Mouse (Mus musculus): ENCODE measurements around the gene Nfam1. TPM values are rescaled to one million over a fixed set of nuclear protein-coding genes. Genes with fewer than 3 reads are reported as not detected.

Nfam1 gene
- total and polyA plus RNA-seq, 3 experiments = 0.04 to 0.81 (median 0.20) TPM

GRCm38 (mm10) chr15:82954034-82954433, 79.1 kb downstream of the Nfam1 start:
- Histone ChIP-seq H3K79me2 (replicated peaks; ENCODE audit: control insufficient read depth, extremely low read depth, insufficient read depth, poor library complexity, severe bottlenecking) (no peaks in the 10 kb centered on the region), H3K9ac (ENCODE audit: insufficient read depth, low read depth) (no peak overlapping the region), H3K27ac (ENCODE audit: insufficient read depth, low read depth) (no peak overlapping the region), H3K9me3 (replicated peaks; ENCODE audit: low read length) (no peaks in the 10 kb centered on the region), H3K4me2 (ENCODE audit: insufficient read depth, low read depth, poor library complexity, severe bottlenecking) (no peak overlapping the region), H3K36me3 (replicated peaks in 1 of 2; ENCODE audit: control insufficient read depth in 1 of 2, insufficient read depth in 1 of 2, low read length in 1 of 2) (peaks cover 0 to 5% of the 10 kb centered on the region in 2 experiments), H3K4me1 (ENCODE audit: control insufficient read depth in 1 of 2, insufficient read depth in 2 of 2) (peaks cover 0 to 26% of the 10 kb centered on the region in 2 experiments; a peak in 2 of 4 replicates), H3K27me3 (replicated peaks) (no peaks in the 10 kb centered on the region), H3K4me3 (replicated peaks in 1 of 3; ENCODE audit: low read depth in 2 of 3, low read length in 2 of 3, poor library complexity in 1 of 3) (no peak overlapping the region)
- in situ Hi-C loops (cut with MboI; ENCODE audit: low pct_ligation_motif_present, low pct_unique_long_range_greater_than_20kb, low sequenced_read_pairs) (no loop called here), dilution Hi-C loops (cut with MboI; ENCODE audit: extremely low pct_ligation_motif_present, extremely low pct_unique_long_range_greater_than_20kb, low sequenced_read_pairs) (no loop called here)
- no peak for TF ChIP-seq KAT2A (IDR thresholded peaks at IDR 0.05; ENCODE audit: insufficient replicate concordance, low read length)
- TF ChIP-seq MYC (IDR thresholded peaks at IDR 0.05; ENCODE audit: low read depth, low read length) = no peak
- TF ChIP-seq MXI1 (IDR thresholded peaks at IDR 0.05; ENCODE audit: low read depth, low read length) = no peak
- no peak for TF ChIP-seq CHD1 (IDR thresholded peaks at IDR 0.05; ENCODE audit: low read depth, low read length)
- no peak for TF ChIP-seq CTCF (conservative IDR thresholded peaks at IDR 0.05 in 1 of 2, IDR thresholded peaks at IDR 0.05 in 1 of 2; ENCODE audit: low read depth in 2 of 2, low read length in 2 of 2)
- no peak for TF ChIP-seq ZC3H11A (IDR thresholded peaks at IDR 0.05; ENCODE audit: low read depth, low read length)
- TF ChIP-seq GABPA (IDR thresholded peaks at IDR 0.05; ENCODE audit: insufficient replicate concordance, low read depth, low read length) = no peak
- no peak for DNase-seq (ENCODE audit: extremely low read depth)

- Histone ChIP-seq H3K9me3 (replicated peaks; ENCODE audit: low read length) (no peaks in the 10 kb centered on the region), H3K4me3 (replicated peaks in 1 of 3; ENCODE audit: low read depth in 2 of 3, low read length in 2 of 3, poor library complexity in 1 of 3) (no peak overlapping the region), H3K4me2 (ENCODE audit: insufficient read depth, low read depth, poor library complexity, severe bottlenecking) (no peak overlapping the region), H3K9ac (ENCODE audit: insufficient read depth, low read depth) (no peak overlapping the region), H3K27me3 (replicated peaks) (no peaks in the 10 kb centered on the region), H3K79me2 (replicated peaks; ENCODE audit: control insufficient read depth, extremely low read depth, insufficient read depth, poor library complexity, severe bottlenecking) (no peaks in the 10 kb centered on the region), H3K27ac (ENCODE audit: insufficient read depth, low read depth) (no peak overlapping the region), H3K36me3 (replicated peaks in 1 of 2; ENCODE audit: control insufficient read depth in 1 of 2, insufficient read depth in 1 of 2, low read length in 1 of 2) (peaks cover 0 to 7% of the 10 kb centered on the region in 2 experiments), H3K4me1 (ENCODE audit: control insufficient read depth in 1 of 2, insufficient read depth in 2 of 2) (peaks cover 0 to 24% of the 10 kb centered on the region in 2 experiments; a peak in 2 of 4 replicates)
- TF ChIP-seq ZMIZ1 (IDR thresholded peaks at IDR 0.05; ENCODE audit: low read depth, low read length) = no peak
- TF ChIP-seq ZKSCAN1 (IDR thresholded peaks at IDR 0.05; ENCODE audit: borderline replicate concordance, low read depth, low read length) = no peak
- TF ChIP-seq MAZ (IDR thresholded peaks at IDR 0.05; ENCODE audit: low read depth, low read length) = no peak
- TF ChIP-seq TBP (conservative IDR thresholded peaks at IDR 0.05; ENCODE audit: low read depth, low read length) = no peak
- TF ChIP-seq USF2 (conservative IDR thresholded peaks at IDR 0.05; ENCODE audit: low read depth, low read length) = no peak
- no peak for TF ChIP-seq MAX (IDR thresholded peaks at IDR 0.05; ENCODE audit: low read length)
- no peak for TF ChIP-seq MYC (IDR thresholded peaks at IDR 0.05; ENCODE audit: low read depth, low read length)
- no peak for TF ChIP-seq TCF12 (IDR thresholded peaks at IDR 0.05; ENCODE audit: low read depth, low read length)
- TF ChIP-seq ZNF384 (IDR thresholded peaks at IDR 0.05; ENCODE audit: low read depth, low read length) = no peak
- no peak for TF ChIP-seq MAFK (IDR thresholded peaks at IDR 0.05; ENCODE audit: insufficient replicate concordance, low read length)
- TF ChIP-seq RCOR1 (conservative IDR thresholded peaks at IDR 0.05; ENCODE audit: low read depth, low read length) = no peak
- TF ChIP-seq ZC3H11A (IDR thresholded peaks at IDR 0.05; ENCODE audit: low read depth, low read length) = no peak
- no peak for DNase-seq (ENCODE audit: extremely low read depth)
- dilution Hi-C loops (cut with MboI; ENCODE audit: extremely low pct_ligation_motif_present, extremely low pct_unique_long_range_greater_than_20kb, low sequenced_read_pairs) = no loop called here
- in situ Hi-C loops (cut with MboI; ENCODE audit: low pct_ligation_motif_present, low pct_unique_long_range_greater_than_20kb, low sequenced_read_pairs) = no loop called here
Observed at GRCm38 (mm10) chr15:82953096-82953495, 80.0 kb downstream of the Nfam1 start.
